Mouse (Mus musculus): ENCODE results near the gene Cntnap2.
"Not testable (repeated sequence)": the region's sequence is repeated elsewhere in the genome, so short reads cannot be mapped to it uniquely, and the experiment has no call there.

Cntnap2 gene

GRCm38 (mm10) chr6:47014886-47015586, 1955.9 kb downstream of the Cntnap2 start:
- no peak for DNase-seq

GRCm38 (mm10) chr6:47026064-47026686, 1967.0 kb downstream of the Cntnap2 start:
- no peak for DNase-seq

GRCm38 (mm10) chr6:47031362-47031761, 1972.2 kb downstream of the Cntnap2 start:
- no peak for DNase-seq

- DNase-seq, result no peak
Observed at GRCm38 (mm10) chr6:47042602-47043001, 1983.4 kb downstream of the Cntnap2 start.

GRCm38 (mm10) chr6:47043586-47043985, 1984.4 kb downstream of the Cntnap2 start:
- no peak for DNase-seq

GRCm38 (mm10) chr6:47044385-47045200, 1985.4 kb downstream of the Cntnap2 start:
- DNase-seq, result peak; percentile 7

GRCm38 (mm10) chr6:47049051-47049450, 1989.9 kb downstream of the Cntnap2 start:
- no peak for DNase-seq

GRCm38 (mm10) chr6:47050319-47051222, 1991.4 kb downstream of the Cntnap2 start:
- no peak for DNase-seq

GRCm38 (mm10) chr6:47061341-47061740, 2002.2 kb downstream of the Cntnap2 start:
- no peak for DNase-seq

- DNase-seq, result no peak
Observed at GRCm38 (mm10) chr6:47089998-47090397, 2030.8 kb downstream of the Cntnap2 start.

GRCm38 (mm10) chr6:47104951-47105350, 2045.8 kb downstream of the Cntnap2 start:
- DNase-seq, result no peak

- no peak for DNase-seq
Observed at GRCm38 (mm10) chr6:47109582-47110220, 2050.5 kb downstream of the Cntnap2 start.

- DNase-seq, result not testable (repeated sequence)
Observed at GRCm38 (mm10) chr6:47134063-47134462, 2074.9 kb downstream of the Cntnap2 start.

GRCm38 (mm10) chr6:47153018-47153417, 2093.9 kb downstream of the Cntnap2 start:
- not testable (repeated sequence) for DNase-seq

- not testable (repeated sequence) for DNase-seq
Observed at GRCm38 (mm10) chr6:47174580-47175294, 2115.6 kb downstream of the Cntnap2 start.

- not testable (repeated sequence) for DNase-seq
Observed at GRCm38 (mm10) chr6:47175356-47176156, 2116.4 kb downstream of the Cntnap2 start.

- DNase-seq, result not testable (repeated sequence)
Observed at GRCm38 (mm10) chr6:47176157-47176555, 2117.0 kb downstream of the Cntnap2 start.

GRCm38 (mm10) chr6:47181372-47181771, 2122.2 kb downstream of the Cntnap2 start:
- not testable (repeated sequence) for DNase-seq

GRCm38 (mm10) chr6:47182252-47182651, 2123.1 kb downstream of the Cntnap2 start:
- DNase-seq, result no peak

GRCm38 (mm10) chr6:47182756-47183155, 2123.6 kb downstream of the Cntnap2 start:
- DNase-seq, result no peak

Measured in right cerebral cortex, postnatal 4 days (tissue).